Mouse (Mus musculus) neural tube, embryonic 11.5 days (tissue): Measurements from ENCODE around the gene Klf13. TPM values are rescaled to one million over a fixed set of nuclear protein-coding genes. Genes with fewer than 3 reads are reported as not detected.

Source experiments
- ATAC-seq: fragments of 200-750 bp; cut with Nextera tagmentation; 2 replicates; pipeline ENCODE4 v1.8.0; 2017; ENCODE audit warnings: moderate number of reproducible peaks, mild to moderate bottlenecking, moderate TSS enrichment, moderate library complexity; ENCODE audit not compliant: insufficient read depth, low FRiP score, low TSS enrichment
- DNase-seq: peaks from one replicate; pipeline ENCODE4 v3.0.0-alpha.2; 2015; ENCODE audit warnings: low spot score
- H3K27ac ChIP-seq: fragments of 300-500 bp; sonication (generic); 2 replicates; pipeline ENCODE4 v1.5.1; 2014; ENCODE audit warnings: low read depth, mild to moderate bottlenecking, low read length
- H3K27me3 ChIP-seq: fragments of 300-500 bp; sonication (generic); 2 replicates; pipeline ENCODE4 v1.6.1; 2014; ENCODE audit warnings: mild to moderate bottlenecking, low read length, mixed read lengths; ENCODE audit not compliant: control insufficient read depth, insufficient read depth
- H3K36me3 ChIP-seq: fragments of 300-500 bp; sonication (generic); 2 replicates; pipeline ENCODE4 v1.6.1; 2014; ENCODE audit warnings: mild to moderate bottlenecking, low read length, moderate library complexity, mixed read lengths; ENCODE audit not compliant: control insufficient read depth, insufficient read depth
- H3K4me1 ChIP-seq: fragments of 300-500 bp; sonication (generic); 2 replicates; pipeline ENCODE4 v1.6.1; 2014; ENCODE audit warnings: low read length, mixed read lengths; ENCODE audit not compliant: control insufficient read depth, insufficient read depth
- H3K4me2 ChIP-seq: fragments of 300-500 bp; sonication (generic); 2 replicates; pipeline ENCODE4 v1.6.1; 2014; ENCODE audit warnings: low read depth, mild to moderate bottlenecking, moderate library complexity
- H3K4me3 ChIP-seq: fragments of 300-500 bp; sonication (generic); 2 replicates; pipeline ENCODE4 v1.5.1; 2014; ENCODE audit warnings: low read depth, low read length
- H3K9ac ChIP-seq: fragments of 300-500 bp; sonication (generic); 2 replicates; pipeline ENCODE4 v1.6.1; 2014; ENCODE audit warnings: mild to moderate bottlenecking, low read length
- H3K9me3 ChIP-seq: fragments of 300-500 bp; sonication (generic); 2 replicates; pipeline ENCODE4 v1.6.1; 2016; ENCODE audit warnings: low read length; ENCODE audit not compliant: control insufficient read depth
- WGBS: fragments of 180-500 bp; shearing (Covaris S2); extraction: QIAGEN DNeasy Blood & Tissue Kit; methylation state at CpG from one replicate; pipeline ENCODE4 v1.1.7; 2014; 5-methylcytosine and 5-hydroxymethylcytosine counted together
- polyA plus RNA-seq: library from polyadenylated mRNA; unstranded; fragments of >200 nt; fragmentation: Nextera tagmentation; extraction: Ambion mirVana; gene quantifications from 2 replicates; pipeline ENCODE4 v1.2.1, GENCODE M21; 2014

Klf13 gene
- polyA plus RNA-seq, 1 experiment from 2014 or later = 33.8 TPM

DNA sequence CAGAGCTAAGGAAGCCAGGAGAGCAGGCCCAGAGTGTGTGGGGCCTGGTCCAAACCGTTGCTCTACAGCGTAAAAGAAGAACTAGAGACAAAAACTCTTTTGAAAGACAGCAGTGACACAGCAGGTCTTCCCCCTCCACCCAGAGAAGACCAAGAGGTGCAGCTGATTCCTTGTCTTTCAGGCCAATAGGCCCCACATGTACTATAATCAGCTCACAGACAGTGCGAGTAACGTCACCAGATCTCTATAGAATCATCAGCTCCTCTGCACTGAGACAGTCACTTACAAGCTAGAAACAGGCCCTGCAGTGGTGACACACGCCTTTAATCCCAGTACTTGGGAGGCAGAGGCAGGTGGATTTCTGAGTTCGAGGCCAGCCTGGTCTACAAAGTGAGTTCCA, 4.8 kb downstream of the Klf13 start:
- DNase-seq (no peak), ATAC-seq (no peak)
- Histone ChIP-seq H3K36me3 (no peaks in the 10 kb centered on the region), H3K9ac (no peak overlapping the region), H3K9me3 (no peaks in the 10 kb centered on the region), H3K4me3 (no peak overlapping the region), H3K27ac (no peak overlapping the region), H3K4me2 (no peak overlapping the region), H3K4me1 (peaks cover 12% of the 10 kb centered on the region), H3K27me3 (no peaks in the 10 kb centered on the region)
- WGBS = 89% methylated on average over 6 of the region's 6 CpGs

DNA sequence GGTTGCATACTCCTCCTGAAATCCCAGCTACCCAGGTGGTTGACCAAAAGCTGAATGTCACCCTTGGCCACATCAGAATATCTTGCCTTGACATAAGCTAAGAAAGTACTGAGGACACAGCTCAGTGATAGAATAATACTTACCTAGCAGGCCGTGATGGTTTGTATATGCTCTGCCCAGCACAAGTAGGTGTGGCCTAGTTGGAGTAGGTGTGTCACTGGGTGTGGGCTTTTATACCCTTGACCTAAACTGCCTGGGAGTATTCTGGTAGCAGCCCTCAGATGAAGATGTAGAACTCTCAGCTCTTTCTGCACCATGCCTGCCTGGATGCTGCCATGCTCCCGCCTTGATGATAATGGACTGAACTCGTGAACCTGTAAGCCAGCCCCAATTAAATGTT, 6.3 kb downstream of the Klf13 start:
- no peak overlapping the region for H3K27ac ChIP-seq
- H3K36me3 ChIP-seq = no peaks in the 10 kb centered on the region
- DNase-seq = no peak
- H3K4me2 ChIP-seq = no peak overlapping the region
- WGBS = 90% methylated on average over 3 of the region's 3 CpGs
- H3K27me3 ChIP-seq = no peaks in the 10 kb centered on the region
- ATAC-seq = no peak
- no peak overlapping the region for H3K9ac ChIP-seq
- H3K4me1 ChIP-seq = peaks cover 12% of the 10 kb centered on the region
- no peaks in the 10 kb centered on the region for H3K9me3 ChIP-seq
- no peak overlapping the region for H3K4me3 ChIP-seq

DNA sequence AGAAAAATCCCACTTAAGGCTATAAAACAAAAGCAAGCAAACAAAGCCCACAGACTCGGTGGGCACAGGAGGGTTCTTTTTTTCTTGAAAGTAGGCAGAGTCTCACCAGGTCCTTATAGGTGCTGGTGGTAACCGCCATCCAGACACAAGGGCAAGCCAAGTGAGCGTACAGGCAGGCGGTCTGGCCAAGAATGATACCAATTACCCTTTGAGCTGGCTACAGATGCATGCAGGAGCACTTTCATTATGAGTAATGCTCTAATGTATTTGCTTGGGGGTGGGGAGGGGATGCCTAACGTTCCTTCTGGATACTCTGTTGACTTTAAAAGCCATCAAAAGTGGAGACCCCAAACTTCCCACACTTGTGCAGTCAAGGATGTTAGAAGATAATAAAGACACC, 7.9 kb downstream of the Klf13 start:
- H3K4me3 ChIP-seq = no peak overlapping the region
- no peaks in the 10 kb centered on the region for H3K9me3 ChIP-seq
- no peak for DNase-seq
- ATAC-seq = no peak
- H3K4me1 ChIP-seq = peaks cover 9% of the 10 kb centered on the region
- H3K27me3 ChIP-seq = no peaks in the 10 kb centered on the region
- H3K36me3 ChIP-seq = no peaks in the 10 kb centered on the region
- 89% methylated on average over 5 of the region's 5 CpGs for WGBS
- H3K4me2 ChIP-seq = no peak overlapping the region
- H3K27ac ChIP-seq = no peak overlapping the region
- H3K9ac ChIP-seq = no peak overlapping the region

DNA sequence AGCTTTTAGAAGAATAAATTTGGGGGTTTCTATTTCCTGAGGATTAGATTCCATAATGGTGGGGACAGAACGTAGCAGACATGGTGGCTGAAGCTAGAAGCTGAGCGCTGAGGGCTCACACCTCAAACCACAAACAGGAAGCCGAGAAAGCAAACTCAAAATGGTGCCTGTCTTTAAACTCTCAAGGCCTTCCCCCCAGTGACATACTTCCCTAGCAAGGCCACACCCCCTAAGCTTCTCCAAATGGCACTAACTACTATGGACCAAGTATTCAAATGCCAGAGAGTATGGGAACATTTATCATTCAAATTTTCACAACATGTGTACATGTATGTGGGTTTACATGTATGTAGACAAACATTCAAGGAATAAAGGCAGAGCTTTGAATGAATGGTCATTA, 8.6 kb downstream of the Klf13 start:
- H3K4me3 ChIP-seq = no peak overlapping the region
- ATAC-seq = no peak
- no peak for DNase-seq
- H3K4me1 ChIP-seq = peaks cover 9% of the 10 kb centered on the region
- H3K36me3 ChIP-seq = no peaks in the 10 kb centered on the region
- no peaks in the 10 kb centered on the region for H3K27me3 ChIP-seq
- no peak overlapping the region for H3K27ac ChIP-seq
- no peak overlapping the region for H3K9ac ChIP-seq
- WGBS = 95% methylated on average over 3 of the region's 3 CpGs
- H3K4me2 ChIP-seq = no peak overlapping the region
- H3K9me3 ChIP-seq = no peaks in the 10 kb centered on the region

DNA sequence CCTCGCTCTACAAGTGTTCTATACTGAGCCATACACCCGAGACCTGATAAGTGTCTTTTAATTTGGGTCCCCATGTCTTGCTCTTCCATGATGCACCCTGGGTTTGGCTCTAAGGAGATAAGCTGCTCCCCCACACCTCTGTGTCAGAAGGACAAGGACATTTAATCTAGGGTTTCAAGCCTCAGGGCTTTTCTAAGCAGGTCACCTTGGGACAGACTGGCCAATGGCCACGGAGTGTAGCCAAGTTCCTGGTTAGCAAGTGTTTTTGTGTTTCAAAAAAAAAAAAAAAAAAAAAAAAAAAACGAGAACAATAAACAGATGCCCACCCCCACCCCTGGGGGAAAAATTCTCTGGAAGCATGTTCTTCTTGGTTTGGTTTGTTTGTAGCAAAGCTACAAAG, 9.6 kb downstream of the Klf13 start:
- no peak for ATAC-seq
- H3K27ac ChIP-seq = no peak overlapping the region
- peaks cover 4% of the 10 kb centered on the region for H3K4me1 ChIP-seq
- no peak overlapping the region for H3K4me3 ChIP-seq
- no peaks in the 10 kb centered on the region for H3K9me3 ChIP-seq
- no peaks in the 10 kb centered on the region for H3K27me3 ChIP-seq
- H3K4me2 ChIP-seq = no peak overlapping the region
- no peaks in the 10 kb centered on the region for H3K36me3 ChIP-seq
- 94% methylated on average over 4 of the region's 4 CpGs for WGBS
- DNase-seq = no peak
- H3K9ac ChIP-seq = no peak overlapping the region

DNA sequence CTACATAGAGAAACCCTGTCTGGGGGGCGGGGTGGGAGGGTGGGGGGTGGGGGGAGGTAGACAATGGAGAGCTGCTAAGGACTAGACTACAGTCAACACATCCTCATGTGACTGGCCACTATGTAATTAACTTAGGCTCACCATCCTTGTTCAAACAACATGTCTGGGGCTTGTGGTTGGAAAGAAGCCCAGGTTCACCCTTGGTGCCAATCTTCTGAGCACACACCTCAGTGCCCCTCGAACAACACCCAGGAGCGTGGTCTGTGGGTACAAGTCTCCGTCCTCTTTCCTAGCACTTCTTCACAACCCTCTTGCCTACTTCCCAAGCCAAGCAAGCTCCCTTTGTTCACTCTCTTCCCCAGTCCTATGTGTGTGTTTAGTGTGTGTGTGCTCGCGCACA, 11.6 kb downstream of the Klf13 start:
- H3K4me3 ChIP-seq = no peak overlapping the region
- ATAC-seq (0 out of 2 replicates have a peak, but pooled peaks have one; percentile 20), DNase-seq (no peak)
- H3K9me3 ChIP-seq = no peaks in the 10 kb centered on the region
- H3K4me1 ChIP-seq = peaks cover 4% of the 10 kb centered on the region
- no peaks in the 10 kb centered on the region for H3K27me3 ChIP-seq
- no peak overlapping the region for H3K4me2 ChIP-seq
- H3K9ac ChIP-seq = no peak overlapping the region
- H3K27ac ChIP-seq = no peak overlapping the region
- H3K36me3 ChIP-seq = no peaks in the 10 kb centered on the region
- 94% methylated on average over 6 of the region's 6 CpGs for WGBS

DNA sequence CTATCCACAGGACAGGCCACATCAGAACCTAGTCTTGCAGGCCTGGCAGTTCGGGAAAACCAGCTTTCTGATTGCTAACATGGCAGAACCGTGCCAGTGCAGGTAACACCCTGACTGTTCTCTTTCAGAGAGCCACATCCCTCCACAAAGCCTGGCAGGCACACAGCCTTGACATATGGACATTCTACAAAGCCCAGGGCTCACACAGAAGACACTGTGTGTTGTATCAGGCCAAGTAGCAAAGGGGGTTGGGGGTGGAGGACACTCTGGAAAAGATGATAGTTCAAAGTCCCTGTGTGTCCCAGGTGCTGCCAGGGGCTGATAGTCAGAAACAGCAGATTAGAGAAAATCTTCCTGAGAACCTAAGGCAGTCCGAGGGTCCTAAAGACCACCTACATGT, 12.2 kb downstream of the Klf13 start:
- DNase-seq (no peak), ATAC-seq (no peak)
- 93% methylated on average over 3 of the region's 3 CpGs for WGBS
- no peak overlapping the region for H3K4me2 ChIP-seq
- no peak overlapping the region for H3K4me3 ChIP-seq
- no peaks in the 10 kb centered on the region for H3K9me3 ChIP-seq
- H3K4me1 ChIP-seq = peaks cover 4% of the 10 kb centered on the region
- no peak overlapping the region for H3K9ac ChIP-seq
- no peaks in the 10 kb centered on the region for H3K36me3 ChIP-seq
- no peak overlapping the region for H3K27ac ChIP-seq
- H3K27me3 ChIP-seq = no peaks in the 10 kb centered on the region

DNA sequence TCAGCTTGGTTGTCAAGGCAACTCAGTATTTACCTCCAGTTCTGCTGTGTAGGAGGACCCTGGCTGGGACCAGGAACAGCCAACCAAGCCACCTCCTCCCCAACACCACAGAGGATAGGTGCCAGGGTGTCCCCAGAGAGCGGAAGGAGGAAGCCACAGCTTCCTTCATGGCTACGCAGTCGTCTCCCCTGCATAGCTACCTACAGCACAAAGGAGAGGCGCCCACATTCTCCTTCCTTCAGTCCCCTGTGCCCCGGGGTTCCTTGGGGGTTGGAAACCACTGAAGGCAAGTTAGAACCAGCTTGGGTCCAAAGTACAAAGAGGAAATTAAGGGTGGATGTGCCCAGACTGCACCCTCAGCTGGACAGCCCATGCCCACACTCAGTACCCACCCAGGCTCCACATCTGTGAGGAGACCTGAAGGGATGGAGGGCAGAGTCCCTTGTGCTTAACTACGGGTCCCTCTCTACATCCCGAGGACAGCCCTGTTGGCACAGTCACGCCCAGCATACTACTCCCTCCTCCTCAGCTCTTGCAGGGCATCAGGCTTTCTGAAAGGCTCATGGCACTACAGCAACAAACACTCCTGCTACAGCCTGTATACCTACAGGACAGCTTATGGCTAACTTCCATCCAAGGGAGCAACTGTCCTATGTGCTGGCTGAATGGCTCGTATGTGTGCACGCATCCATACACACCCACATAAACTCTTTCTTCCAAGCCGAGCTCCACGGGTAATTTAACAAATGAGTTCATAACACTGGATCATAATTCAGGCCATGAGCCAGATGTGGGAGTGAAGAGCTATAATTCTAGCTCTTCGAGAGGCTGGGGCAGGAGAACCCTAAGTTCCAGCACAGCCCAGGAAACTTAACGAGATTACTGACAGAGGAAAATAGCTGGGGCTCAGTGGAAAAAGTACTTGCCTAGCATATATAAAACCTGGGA, 13.0 kb downstream of the Klf13 start:
- no peaks in the 10 kb centered on the region for H3K36me3 ChIP-seq
- no peak overlapping the region for H3K4me2 ChIP-seq
- H3K27ac ChIP-seq = no peak overlapping the region
- no peaks in the 10 kb centered on the region for H3K27me3 ChIP-seq
- WGBS = 74% methylated on average over 14 of the region's 14 CpGs
- DNase-seq = no peak
- H3K9ac ChIP-seq = no peak overlapping the region
- no peaks in the 10 kb centered on the region for H3K9me3 ChIP-seq
- H3K4me1 ChIP-seq = peaks cover 4% of the 10 kb centered on the region
- no peak for ATAC-seq
- H3K4me3 ChIP-seq = no peak overlapping the region

DNA sequence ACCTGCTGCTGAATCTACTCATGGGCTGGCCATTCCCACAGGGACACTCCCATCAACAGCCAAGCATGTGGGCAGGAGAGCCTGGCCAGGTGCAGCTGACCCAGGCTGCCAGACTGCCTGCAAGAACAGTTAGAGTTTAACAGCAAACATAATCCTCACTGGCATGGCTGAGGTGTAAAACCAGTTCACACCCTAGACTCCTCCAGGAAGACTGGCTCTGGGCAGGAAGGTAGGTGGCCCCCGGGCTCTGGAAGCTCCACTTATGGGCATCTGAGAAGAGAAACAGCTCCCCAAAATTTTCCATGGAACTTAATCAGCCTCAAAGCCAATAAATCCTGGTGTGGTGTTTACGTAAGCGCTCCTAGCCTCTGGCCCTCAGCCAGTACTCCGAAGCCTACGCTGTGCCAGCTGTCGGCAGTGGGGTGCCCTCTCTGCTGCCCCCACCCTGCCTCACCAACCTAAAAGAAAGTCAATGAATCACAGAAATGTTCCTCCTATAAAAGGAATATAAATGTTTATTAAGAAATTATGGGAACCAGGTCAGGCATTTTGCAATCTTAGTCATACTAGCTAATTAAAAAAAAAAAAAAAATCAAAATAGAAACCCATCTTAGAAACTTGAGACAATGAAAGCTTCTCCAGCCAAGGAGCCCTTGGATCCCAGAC, 13.8 kb downstream of the Klf13 start:
- Histone ChIP-seq H3K9me3 (no peaks in the 10 kb centered on the region), H3K4me2 (no peak overlapping the region), H3K27ac (no peak overlapping the region), H3K27me3 (no peaks in the 10 kb centered on the region), H3K4me3 (no peak overlapping the region), H3K36me3 (no peaks in the 10 kb centered on the region), H3K9ac (no peak overlapping the region), H3K4me1 (peaks cover 4% of the 10 kb centered on the region)
- DNase-seq = no peak
- WGBS = 70% methylated on average over 6 of the region's 6 CpGs
- no peak for ATAC-seq
